Mouse (Mus musculus): Measurements from ENCODE around the gene Mfap4. TPM values are rescaled to one million over a fixed set of nuclear protein-coding genes. Genes with fewer than 3 reads are reported as not detected.

Mfap4 gene
- polyA plus RNA-seq, 1 experiment from 2014 or later: 69.8 TPM

GRCm38 (mm10) chr11:61487401-61487800, 2.2 kb downstream of the Mfap4 start:
- Histone ChIP-seq H3K27me3 (ENCODE audit: control insufficient read depth, insufficient read depth, low read length) (no peaks in the 10 kb centered on the region), H3K4me3 (ENCODE audit: low read depth, low read length) (no peak overlapping the region), H3K36me3 (ENCODE audit: control insufficient read depth, insufficient read depth, low read length) (peaks cover 26% of the 10 kb centered on the region), H3K9ac (ENCODE audit: low read length) (no peak overlapping the region), H3K4me1 (ENCODE audit: control insufficient read depth, insufficient read depth, low read length) (peaks cover 18% of the 10 kb centered on the region), H3K27ac (ENCODE audit: low read depth, low read length) (no peak overlapping the region), H3K9me3 (ENCODE audit: control insufficient read depth, low read length) (no peaks in the 10 kb centered on the region), H3K4me2 (no peak overlapping the region)
- DNase-seq (ENCODE audit: low spot score, missing footprints) (peak; percentile 66), ATAC-seq (ENCODE audit: low FRiP score) (no peak)
- WGBS: 77% methylated on average over 2 of the region's 2 CpGs

- Histone ChIP-seq H3K27me3 (ENCODE audit: control insufficient read depth, insufficient read depth, low read length) (no peaks in the 10 kb centered on the region), H3K36me3 (ENCODE audit: control insufficient read depth, insufficient read depth, low read length) (peaks cover 26% of the 10 kb centered on the region), H3K4me1 (ENCODE audit: control insufficient read depth, insufficient read depth, low read length) (peaks cover 23% of the 10 kb centered on the region), H3K9ac (ENCODE audit: low read length) (no peak overlapping the region), H3K4me2 (no peak overlapping the region), H3K9me3 (ENCODE audit: control insufficient read depth, low read length) (no peaks in the 10 kb centered on the region), H3K4me3 (ENCODE audit: low read depth, low read length) (no peak overlapping the region), H3K27ac (ENCODE audit: low read depth, low read length) (no peak overlapping the region)
- ATAC-seq (ENCODE audit: low FRiP score) (no peak), DNase-seq (ENCODE audit: low spot score, missing footprints) (peak; percentile 65)
- 89% methylated on average over 7 of the region's 7 CpGs for WGBS
Measured at GRCm38 (mm10) chr11:61487936-61488335, 2.7 kb downstream of the Mfap4 start.

GRCm38 (mm10) chr11:61489085-61489484, 3.9 kb downstream of the Mfap4 start:
- WGBS: 87% methylated on average over 2 of the region's 2 CpGs
- Histone ChIP-seq H3K4me3 (ENCODE audit: low read depth, low read length) (no peak overlapping the region), H3K27ac (ENCODE audit: low read depth, low read length) (no peak overlapping the region), H3K9ac (ENCODE audit: low read length) (no peak overlapping the region), H3K4me1 (ENCODE audit: control insufficient read depth, insufficient read depth, low read length) (peaks cover 27% of the 10 kb centered on the region), H3K4me2 (no peak overlapping the region), H3K36me3 (ENCODE audit: control insufficient read depth, insufficient read depth, low read length) (peaks cover 26% of the 10 kb centered on the region), H3K9me3 (ENCODE audit: control insufficient read depth, low read length) (no peaks in the 10 kb centered on the region), H3K27me3 (ENCODE audit: control insufficient read depth, insufficient read depth, low read length) (no peaks in the 10 kb centered on the region)
- DNase-seq (ENCODE audit: low spot score, missing footprints) (peak; percentile 62), ATAC-seq (ENCODE audit: low FRiP score) (no peak)

GRCm38 (mm10) chr11:61489874-61490273, 4.6 kb downstream of the Mfap4 start:
- no peaks in the 10 kb centered on the region for H3K9me3 ChIP-seq (ENCODE audit: control insufficient read depth, low read length)
- ATAC-seq (ENCODE audit: low FRiP score) (no peak), DNase-seq (ENCODE audit: low spot score, missing footprints) (no peak)
- H3K4me3 ChIP-seq (ENCODE audit: low read depth, low read length): no peak overlapping the region
- H3K36me3 ChIP-seq (ENCODE audit: control insufficient read depth, insufficient read depth, low read length): peaks cover 26% of the 10 kb centered on the region
- H3K27ac ChIP-seq (ENCODE audit: low read depth, low read length): no peak overlapping the region
- 91% methylated on average over 8 of the region's 8 CpGs for WGBS
- no peak overlapping the region for H3K9ac ChIP-seq (ENCODE audit: low read length)
- H3K27me3 ChIP-seq (ENCODE audit: control insufficient read depth, insufficient read depth, low read length): no peaks in the 10 kb centered on the region
- no peak overlapping the region for H3K4me2 ChIP-seq
- peaks cover 21% of the 10 kb centered on the region for H3K4me1 ChIP-seq (ENCODE audit: control insufficient read depth, insufficient read depth, low read length)

- H3K27ac ChIP-seq (ENCODE audit: low read depth, low read length): no peak overlapping the region
- H3K4me3 ChIP-seq (ENCODE audit: low read depth, low read length): no peak overlapping the region
- no peak overlapping the region for H3K4me2 ChIP-seq
- ATAC-seq (ENCODE audit: low FRiP score): no peak
- no peaks in the 10 kb centered on the region for H3K9me3 ChIP-seq (ENCODE audit: control insufficient read depth, low read length)
- peaks cover 12% of the 10 kb centered on the region for H3K4me1 ChIP-seq (ENCODE audit: control insufficient read depth, insufficient read depth, low read length)
- H3K9ac ChIP-seq (ENCODE audit: low read length): no peak overlapping the region
- peaks cover 26% of the 10 kb centered on the region for H3K36me3 ChIP-seq (ENCODE audit: control insufficient read depth, insufficient read depth, low read length)
- peak; percentile 37 for DNase-seq (ENCODE audit: low spot score, missing footprints)
- 93% methylated on average over 22 of the region's 22 CpGs for WGBS
- H3K27me3 ChIP-seq (ENCODE audit: control insufficient read depth, insufficient read depth, low read length): no peaks in the 10 kb centered on the region
Measured at GRCm38 (mm10) chr11:61490944-61491520, 5.8 kb downstream of the Mfap4 start.

- H3K36me3 ChIP-seq (ENCODE audit: control insufficient read depth, insufficient read depth, low read length): peaks cover 26% of the 10 kb centered on the region
- H3K9me3 ChIP-seq (ENCODE audit: control insufficient read depth, low read length): no peaks in the 10 kb centered on the region
Measured at GRCm38 (mm10) chr11:61492749-61493401, 7.6 kb downstream of the Mfap4 start.

GRCm38 (mm10) chr11:61493525-61494128, 8.4 kb downstream of the Mfap4 start:
- H3K36me3 ChIP-seq (ENCODE audit: control insufficient read depth, insufficient read depth, low read length): peaks cover 26% of the 10 kb centered on the region
- H3K4me3 ChIP-seq (ENCODE audit: low read depth, low read length): peak overlapping the region; percentile 88
- H3K9me3 ChIP-seq (ENCODE audit: control insufficient read depth, low read length): no peaks in the 10 kb centered on the region
- DNase-seq (ENCODE audit: low spot score, missing footprints): peak; percentile 94
- ATAC-seq (ENCODE audit: low FRiP score): peak; percentile 66
- H3K9ac ChIP-seq (ENCODE audit: low read length): peak overlapping the region; percentile 88
- H3K27ac ChIP-seq (ENCODE audit: low read depth, low read length): peak overlapping the region; percentile 72
- no peaks in the 10 kb centered on the region for H3K27me3 ChIP-seq (ENCODE audit: control insufficient read depth, insufficient read depth, low read length)
- 1% methylated on average over 47 of the region's 50 CpGs for WGBS
- peak overlapping the region; percentile 87 for H3K4me2 ChIP-seq
- H3K4me1 ChIP-seq (ENCODE audit: control insufficient read depth, insufficient read depth, low read length): peaks cover 10% of the 10 kb centered on the region

More at GRCm38 (mm10) chr11:61492749-61493401, 7.6 kb downstream of the Mfap4 start:
- Histone ChIP-seq H3K27me3 (ENCODE audit: control insufficient read depth, insufficient read depth, low read length) (no peaks in the 10 kb centered on the region), H3K27ac (ENCODE audit: low read depth, low read length) (no peak overlapping the region), H3K9ac (ENCODE audit: low read length) (peak overlapping the region; percentile 88), H3K4me1 (ENCODE audit: control insufficient read depth, insufficient read depth, low read length) (peaks cover 10% of the 10 kb centered on the region), H3K4me2 (peak overlapping the region; percentile 87), H3K4me3 (ENCODE audit: low read depth, low read length) (peak overlapping the region; percentile 88)
- DNase-seq (ENCODE audit: low spot score, missing footprints) (peak; percentile 75), ATAC-seq (ENCODE audit: low FRiP score) (no peak)
- WGBS: 84% methylated on average over 12 of the region's 12 CpGs

GRCm38 (mm10) chr11:61494129-61494997, 9.1 kb downstream of the Mfap4 start, which contains the start of gene Mapk7:
Mapk7 (minus strand) TSS chr11:61494406.
- H3K4me1 ChIP-seq (ENCODE audit: control insufficient read depth, insufficient read depth, low read length): peaks cover 10% of the 10 kb centered on the region
- H3K27me3 ChIP-seq (ENCODE audit: control insufficient read depth, insufficient read depth, low read length): no peaks in the 10 kb centered on the region
- ATAC-seq (ENCODE audit: low FRiP score): peak; percentile 95
- peak within 1 kb of the TSS; percentile 88 for H3K9ac ChIP-seq (ENCODE audit: low read length)
- H3K27ac ChIP-seq (ENCODE audit: low read depth, low read length): peak within 1 kb of the TSS; percentile 75
- H3K36me3 ChIP-seq (ENCODE audit: control insufficient read depth, insufficient read depth, low read length): peaks cover 22% of the 10 kb centered on the region
- DNase-seq (ENCODE audit: low spot score, missing footprints): peak; percentile 100
- H3K4me3 ChIP-seq (ENCODE audit: low read depth, low read length): peak within 1 kb of the TSS; percentile 88
- H3K9me3 ChIP-seq (ENCODE audit: control insufficient read depth, low read length): no peaks in the 10 kb centered on the region
- H3K4me2 ChIP-seq: peak within 1 kb of the TSS; percentile 87
- under 1% methylated on average over 62 of the region's 62 CpGs for WGBS

Measured in midbrain, embryonic 11.5 days (tissue).